Mouse (Mus musculus): ENCODE data around the gene Zfp354c.
A peak's percentile ranks its signal among the peaks of the same experiment; 100 is the strongest.

The Zfp354c gene

DNA sequence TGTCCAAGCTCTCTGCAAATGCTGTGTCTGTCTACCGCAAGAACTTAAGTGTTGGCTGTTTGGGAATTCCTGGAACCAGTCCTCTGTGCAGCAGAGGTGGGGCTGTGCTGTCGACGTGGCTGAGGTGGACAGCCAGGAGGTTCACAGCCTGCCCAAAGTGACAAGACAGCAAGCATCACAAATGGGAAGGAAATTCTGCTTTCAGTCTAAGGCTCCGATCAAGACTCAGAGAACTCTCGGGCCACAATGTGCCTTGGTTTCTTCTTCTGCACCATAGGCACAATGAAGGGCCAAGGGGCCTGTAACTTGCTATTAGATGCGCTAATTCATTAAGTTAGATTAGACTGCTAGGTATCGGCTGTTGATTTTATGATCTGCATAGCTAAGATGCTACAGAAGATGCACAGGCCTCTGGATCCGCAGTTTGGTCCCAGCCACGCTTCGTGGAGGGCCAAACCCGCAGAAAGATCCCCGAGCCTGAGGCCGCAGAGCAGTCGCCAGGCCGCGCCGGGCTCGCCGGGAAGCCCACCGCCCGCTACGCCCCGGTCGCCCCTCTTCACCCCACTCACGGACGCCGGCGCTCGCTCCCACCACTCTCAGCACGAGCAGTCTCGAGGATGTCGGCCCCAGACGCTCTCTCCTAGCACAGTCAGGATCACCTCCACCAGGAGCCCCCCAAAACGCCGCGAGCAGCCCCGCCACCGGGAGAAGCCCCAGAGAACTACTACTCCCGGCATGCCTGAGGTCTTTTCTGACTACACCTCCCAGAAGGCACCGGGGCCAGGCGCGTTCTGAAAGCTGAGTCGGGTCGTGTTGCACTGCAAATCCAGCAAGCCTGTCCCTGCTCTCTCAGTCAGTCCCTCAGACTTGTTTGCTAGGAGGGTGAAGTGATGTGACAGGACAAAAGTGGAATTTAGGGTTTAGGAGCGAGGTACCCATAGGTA lies at the start of gene Zfp354c:
Gene Zfp354c, minus strand, starts transcription at position 715 of the 944 bp plus-strand sequence.
- DNase-seq (ENCODE audit: low read depth, low spot score): peak; percentile 20

DNA sequence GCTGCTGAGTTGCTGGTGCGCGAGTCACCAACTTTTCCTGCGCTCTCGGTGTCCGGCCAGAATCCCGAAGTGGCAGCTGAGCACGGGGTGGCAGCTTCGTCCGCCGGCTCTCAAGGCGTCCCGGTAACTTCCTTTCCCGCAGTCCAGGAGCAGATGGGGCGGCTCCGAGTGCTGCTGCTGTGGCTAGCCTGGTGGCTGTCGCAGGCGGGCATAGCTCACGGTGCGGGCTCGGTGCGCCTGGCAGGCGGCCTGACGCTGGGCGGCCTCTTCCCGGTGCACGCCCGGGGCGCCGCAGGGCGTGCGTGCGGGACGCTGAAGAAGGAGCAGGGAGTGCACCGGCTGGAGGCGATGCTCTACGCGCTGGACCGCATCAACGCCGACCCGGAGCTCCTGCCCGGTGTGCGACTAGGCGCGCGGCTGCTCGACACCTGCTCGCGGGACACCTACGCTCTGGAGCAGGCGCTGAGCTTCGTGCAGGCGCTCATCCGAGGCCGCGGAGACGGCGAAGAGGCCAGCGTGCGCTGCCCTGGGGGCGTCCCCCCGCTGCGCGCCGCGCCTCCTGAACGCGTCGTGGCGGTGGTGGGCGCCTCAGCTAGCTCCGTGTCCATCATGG lies 23.6 kb upstream of the Zfp354c start:
- no peak for DNase-seq (ENCODE audit: low read depth, low spot score)

DNA sequence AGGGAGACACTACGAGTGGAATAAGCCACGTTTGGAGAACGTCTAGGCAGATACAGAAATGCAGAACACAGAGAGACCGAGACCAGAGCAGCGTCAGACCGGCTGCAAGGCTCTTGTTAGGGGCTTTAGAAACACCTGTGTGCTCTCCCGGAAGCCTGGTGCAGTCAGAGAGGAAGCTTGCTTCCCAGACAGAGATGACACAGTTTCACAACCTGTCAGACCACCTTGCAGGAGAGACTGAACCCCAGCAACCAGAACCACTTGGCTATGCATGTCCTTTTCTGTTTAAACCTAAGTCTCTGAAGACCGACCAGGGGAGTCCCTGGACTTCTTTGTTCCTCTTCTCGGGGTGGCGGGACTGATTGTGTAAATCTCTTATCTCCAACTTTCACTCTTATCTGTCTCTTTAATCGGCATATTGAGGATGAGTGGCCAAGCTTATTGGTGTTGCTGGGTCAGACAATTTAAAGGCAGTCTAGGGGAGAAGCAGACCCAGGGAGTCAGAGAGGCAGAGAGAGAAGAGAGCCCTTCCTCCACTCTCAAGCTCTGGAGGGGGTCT lies 22.7 kb upstream of the Zfp354c start, which contains the start of gene Grm6:
Gene Grm6, plus strand, starts transcription at position 509 of the 559 bp plus-strand sequence.
- DNase-seq (ENCODE audit: low read depth, low spot score): no peak

DNA sequence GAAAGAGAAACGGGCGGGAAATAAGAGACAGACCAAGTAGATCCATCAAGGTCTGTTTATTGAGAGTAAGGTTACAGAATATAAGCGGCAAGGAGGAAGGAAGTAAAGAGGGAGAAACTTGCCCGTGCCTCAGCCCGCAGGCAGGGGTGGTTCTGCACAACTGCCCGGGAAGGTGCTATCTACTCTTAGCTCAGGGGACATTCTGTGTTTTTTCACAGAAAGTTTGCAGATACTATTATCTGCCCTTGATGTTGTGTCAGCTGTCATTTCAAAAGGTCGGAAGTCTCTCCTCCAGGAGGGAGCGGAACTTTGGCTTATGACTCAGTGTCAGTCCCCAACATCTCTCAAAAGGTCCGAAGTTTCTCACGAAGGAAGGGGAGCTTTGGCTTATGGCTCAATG lies 21.8 kb upstream of the Zfp354c start:
- no peak for DNase-seq (ENCODE audit: low read depth, low spot score)

DNA sequence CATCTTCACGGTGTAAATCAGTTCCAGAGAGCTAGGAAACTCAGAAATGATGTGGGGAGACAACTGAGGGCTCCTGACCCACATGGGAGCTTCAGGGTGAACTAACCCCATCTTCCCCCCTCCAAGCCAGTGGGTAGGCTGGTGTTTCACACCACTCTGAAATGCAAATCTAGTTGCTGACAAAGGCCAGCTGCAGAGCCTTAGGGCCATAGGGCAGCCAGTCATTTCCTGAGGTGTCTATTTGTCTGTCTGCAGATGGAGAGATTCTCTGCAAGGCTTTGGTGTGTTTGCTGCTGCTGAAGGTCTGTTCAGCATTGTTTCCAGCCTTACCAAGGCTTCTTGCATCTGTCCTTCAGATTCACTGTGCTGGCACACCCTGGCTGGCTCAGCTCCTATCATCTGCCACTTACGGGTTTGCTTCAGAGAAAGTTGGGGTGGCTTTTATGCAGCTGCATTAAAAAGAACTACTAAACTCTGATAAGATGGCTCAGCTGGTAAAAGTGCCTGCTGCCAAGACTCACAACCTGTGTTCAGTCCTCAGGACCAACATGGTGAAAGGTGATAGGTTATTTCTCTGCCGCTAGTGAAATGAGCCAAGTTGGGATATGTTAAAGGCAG lies 21.1 kb upstream of the Zfp354c start:
- DNase-seq (ENCODE audit: low read depth, low spot score): no peak

DNA sequence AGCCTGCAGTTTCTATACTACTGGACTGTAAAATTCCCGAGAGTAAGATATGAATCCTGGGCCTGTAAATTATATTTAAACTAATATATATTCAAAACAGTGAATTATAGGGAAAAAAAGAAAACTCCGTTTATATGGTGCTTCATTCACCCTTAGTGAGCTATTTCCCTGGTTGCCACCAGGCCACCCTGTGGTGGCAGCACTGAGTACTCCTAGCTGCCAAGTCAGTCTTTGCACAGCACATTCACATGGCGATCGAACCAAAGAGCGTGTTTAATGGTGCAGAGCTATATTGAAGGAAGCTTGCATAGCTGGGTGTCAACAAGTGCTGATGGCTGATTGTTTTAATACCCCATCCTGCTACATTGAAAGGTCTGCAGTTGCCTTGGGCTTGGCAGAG lies 19.5 kb upstream of the Zfp354c start:
- DNase-seq (ENCODE audit: low read depth, low spot score): no peak

DNA sequence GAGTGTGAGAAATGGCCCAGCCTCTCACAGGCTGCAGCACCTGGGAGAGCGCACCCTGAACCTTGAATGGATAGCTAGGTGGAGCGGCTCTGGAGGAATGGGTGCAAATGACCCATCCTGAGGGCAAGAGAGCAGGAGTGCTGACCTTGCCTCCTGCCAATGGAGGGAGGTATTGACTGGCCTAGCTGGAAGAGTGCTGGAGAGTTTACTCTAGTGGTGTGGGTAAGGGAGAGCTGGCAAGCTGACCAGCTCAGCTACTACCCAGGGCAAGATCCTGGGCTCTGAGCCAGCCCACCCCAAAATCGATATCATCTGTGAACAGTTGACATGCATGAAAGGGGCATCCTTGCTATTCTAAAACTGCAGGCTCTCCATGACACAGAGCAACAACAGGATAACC lies 18.4 kb upstream of the Zfp354c start:
- DNase-seq (ENCODE audit: low read depth, low spot score): no peak

DNA sequence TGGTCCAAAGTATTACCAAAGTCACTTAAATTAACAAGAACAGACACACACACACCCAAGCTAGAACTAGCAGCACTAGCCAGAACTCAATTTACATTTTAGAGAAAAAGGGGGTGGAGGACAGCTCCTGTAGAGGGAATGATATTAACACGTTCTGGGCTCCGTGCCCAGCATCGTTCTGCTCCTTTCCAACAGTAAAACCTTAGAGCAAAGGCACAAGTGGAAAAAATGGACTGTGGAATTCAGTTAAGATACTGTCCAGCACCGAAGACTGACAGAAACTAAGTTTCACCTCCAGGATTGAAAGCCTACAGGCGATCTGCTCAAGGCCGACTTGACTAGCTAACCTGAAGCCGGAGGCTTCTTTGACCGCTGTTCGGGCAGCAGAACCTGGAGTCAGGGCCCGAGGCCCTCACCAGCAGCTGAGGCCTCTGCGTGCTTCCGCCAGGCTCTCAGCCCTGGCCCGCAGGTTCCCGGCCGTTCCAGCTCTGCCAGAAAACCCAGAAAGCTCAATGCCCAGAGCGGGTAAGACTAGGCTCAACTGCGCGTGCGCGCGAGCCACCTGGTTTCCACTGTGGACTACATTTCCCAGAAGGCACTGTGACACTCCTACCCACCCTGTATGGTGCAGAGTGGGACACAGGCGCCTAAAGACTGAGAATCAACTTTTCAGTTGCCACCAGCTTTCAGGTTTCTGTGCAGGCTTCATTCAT lies 13.7 kb upstream of the Zfp354c start, which contains the start of gene Zfp879:
Gene Zfp879, minus strand, starts transcription at position 530 of the 713 bp plus-strand sequence.
- DNase-seq (ENCODE audit: low read depth, low spot score): no peak

DNA sequence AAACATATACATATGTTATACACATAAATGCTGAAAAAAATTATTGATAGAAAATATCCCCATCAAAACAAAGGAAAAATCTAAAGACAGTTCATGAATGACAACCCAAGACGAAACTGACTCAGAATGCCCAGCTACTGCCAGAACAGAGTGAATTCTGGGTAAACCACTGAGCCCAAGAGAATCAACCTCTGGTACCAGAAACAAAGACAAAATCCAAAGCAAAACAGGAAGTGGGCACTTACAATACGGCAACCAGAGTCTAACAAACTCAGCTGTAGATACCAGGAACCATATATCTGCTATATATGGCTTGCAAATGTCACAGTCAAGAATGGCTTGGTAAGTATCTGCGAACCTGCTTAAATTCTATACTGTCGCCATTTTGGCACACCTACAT lies 8.2 kb upstream of the Zfp354c start:
- no peak for DNase-seq (ENCODE audit: low read depth, low spot score)

DNA sequence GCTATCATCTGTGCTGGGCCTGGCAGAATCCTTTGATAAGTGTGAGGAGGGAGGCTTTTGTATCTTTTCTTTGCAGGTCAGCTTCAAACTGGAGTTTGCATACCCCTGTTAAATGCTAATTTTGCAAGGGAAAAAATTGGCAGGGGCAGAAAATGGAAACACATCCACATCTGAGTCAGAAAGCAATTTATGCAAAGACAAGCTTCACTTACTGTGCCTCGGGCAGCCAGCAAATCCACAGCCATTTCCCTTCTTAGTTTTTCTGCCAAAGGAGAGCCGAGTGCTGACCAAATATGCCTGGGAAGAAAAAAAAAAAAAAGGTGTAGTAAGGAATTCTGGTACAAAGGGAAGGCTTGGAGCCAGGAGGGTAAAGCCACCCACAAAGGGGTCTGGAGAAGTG lies 1.3 kb downstream of the Zfp354c start:
- no peak for DNase-seq (ENCODE audit: low read depth, low spot score)

DNA sequence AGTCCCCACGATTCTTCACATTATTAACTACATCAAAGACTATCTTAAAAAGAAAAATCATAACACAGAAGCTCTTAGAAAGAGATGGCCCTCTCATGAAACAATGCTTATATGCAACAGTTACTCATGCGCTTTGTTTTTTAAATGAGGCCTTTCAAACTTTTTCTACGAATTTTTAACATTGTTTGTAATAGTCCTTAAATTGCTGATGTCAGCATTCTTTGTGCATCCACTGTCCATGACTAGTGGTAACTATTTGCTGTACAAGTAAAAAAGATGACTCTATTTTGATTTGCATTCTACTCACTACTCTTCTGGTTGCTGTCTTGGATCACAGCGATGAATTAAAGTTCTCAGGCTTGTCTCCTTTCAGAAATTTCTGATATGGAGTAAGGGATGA lies 13.3 kb downstream of the Zfp354c start:
- no peak for DNase-seq (ENCODE audit: low read depth, low spot score)

DNA sequence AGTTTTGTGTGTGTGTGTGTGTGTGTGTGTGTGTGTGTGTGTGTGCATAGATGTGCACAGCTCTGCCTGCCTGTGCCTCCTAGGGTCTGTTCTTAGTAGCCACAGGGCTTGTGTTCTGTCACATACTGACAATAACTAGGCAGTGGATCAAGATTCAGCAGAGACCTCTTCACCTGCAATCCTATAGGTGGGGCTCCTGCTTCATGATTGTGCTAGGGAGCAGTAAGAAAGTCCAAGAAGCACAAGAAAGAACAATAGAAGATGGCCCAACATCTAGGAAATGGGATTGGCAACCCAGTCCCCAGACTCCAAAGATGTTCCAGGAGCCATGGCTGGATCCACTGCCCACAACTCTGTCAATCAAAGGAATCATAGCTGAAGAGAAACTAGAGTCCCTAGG lies 28.7 kb downstream of the Zfp354c start:
- DNase-seq (ENCODE audit: low read depth, low spot score): no peak

DNA sequence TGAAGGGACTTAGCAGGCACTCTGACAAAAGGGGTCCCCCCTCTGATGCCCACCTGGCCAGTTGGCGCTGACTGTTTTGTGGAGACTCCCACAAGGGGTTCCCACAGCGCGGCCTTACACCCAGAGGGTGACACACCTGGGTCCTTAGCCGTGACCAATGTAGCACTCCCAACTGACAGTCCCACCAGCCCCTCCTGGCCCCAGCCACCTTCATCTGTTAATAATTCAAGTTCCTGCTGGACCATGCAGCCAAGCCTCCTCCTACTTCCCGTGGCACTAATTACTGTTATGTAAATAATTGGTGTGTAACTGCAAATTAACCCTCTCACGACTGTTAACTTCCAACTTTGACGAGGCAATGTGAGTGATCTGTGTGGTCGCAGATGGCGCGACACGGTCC lies 29.9 kb downstream of the Zfp354c start:
- DNase-seq (ENCODE audit: low read depth, low spot score): no peak

DNA sequence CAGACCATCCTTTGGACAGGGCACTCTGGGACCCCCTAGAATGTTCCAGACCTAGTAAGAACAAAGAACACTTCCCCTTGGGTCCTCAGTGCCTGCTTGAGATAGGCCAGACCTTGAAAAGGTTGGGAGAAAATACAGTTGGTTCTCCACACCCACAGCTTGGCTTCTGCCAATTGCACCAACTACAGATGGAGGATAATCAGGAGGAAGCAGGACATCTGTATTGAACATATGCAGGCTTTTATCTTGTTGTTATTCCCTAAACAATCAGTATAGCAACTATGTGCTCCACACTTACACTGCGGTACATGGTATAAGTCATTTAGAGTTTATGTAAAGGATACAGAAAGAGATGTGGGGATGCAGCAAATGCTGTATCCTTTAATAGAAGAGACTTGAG lies 56.5 kb downstream of the Zfp354c start:
- DNase-seq (ENCODE audit: low read depth, low spot score): no peak

DNA sequence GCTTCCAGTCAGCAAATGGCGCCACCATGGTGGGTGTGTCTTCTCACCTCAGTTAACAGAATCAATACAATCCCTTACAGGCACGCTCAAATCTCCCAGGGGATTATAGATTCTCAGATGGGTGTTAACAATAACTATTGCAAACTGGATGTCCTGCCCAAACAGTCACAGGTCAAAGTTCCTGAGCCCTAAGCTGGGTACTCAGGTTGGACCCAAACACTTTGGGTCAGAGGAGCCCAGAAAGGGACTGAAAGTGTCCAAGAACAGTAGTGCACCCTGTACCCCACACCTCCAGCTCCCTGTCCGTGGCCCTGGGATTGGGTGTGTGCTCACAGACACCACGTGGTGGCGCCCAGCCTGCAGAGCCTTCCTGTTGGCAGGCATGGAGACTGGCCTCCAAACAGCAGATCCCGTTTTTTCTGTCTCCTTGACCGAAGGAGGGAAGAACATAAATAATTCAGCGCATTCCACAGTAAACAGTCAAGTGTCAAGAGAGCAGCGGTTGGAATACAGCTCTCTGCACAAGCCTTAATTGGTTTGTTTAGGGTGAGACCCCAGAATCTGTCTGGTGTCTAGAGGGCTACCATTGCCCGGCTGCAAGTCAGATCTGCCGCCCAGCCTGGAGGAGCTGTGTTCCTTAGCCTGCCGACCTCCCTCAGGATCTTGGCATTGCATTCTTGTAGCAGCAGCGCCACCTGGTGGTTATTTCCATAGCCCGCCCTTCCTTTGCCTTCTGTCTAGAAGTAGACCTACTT lies 58.4 kb downstream of the Zfp354c start:
- peak; percentile 28 for DNase-seq (ENCODE audit: low read depth, low spot score)

DNA sequence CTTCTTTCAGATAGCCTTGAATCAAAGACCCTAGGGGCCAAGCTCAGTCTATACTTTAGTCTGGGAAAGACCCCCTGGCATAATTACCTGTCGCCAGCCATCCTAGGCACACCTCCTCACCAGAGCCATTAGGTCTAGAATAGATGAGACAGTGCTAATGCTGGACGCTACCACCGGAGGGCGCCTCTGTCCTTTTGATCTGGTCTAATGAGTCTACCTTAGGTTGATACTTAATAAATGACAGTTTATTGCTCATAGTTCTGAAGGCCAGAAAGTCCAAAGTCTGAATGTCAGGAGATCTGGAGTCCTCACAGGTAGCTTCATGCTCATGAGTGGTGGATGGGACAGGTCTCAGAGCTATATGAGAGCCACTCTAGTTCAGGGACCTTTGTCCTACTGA lies 60.5 kb downstream of the Zfp354c start:
- no peak for DNase-seq (ENCODE audit: low read depth, low spot score)

DNA sequence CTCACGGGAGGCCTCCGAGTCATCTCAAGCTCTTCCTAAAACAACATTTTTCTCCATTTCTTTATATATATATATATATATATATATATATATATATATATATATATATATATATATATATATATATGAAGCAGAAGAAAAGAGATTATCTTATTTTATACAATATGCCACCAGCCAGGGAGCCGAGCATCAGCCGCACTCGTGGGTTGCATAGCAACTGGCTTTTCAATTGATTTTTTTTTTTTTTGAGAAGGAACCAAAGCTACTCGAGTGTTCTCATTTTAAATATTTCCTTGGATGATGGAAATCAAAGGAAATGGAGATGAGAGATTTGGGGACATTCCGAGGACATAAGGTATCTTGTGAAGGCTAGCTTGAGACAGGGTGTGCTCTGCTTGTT lies 61.1 kb downstream of the Zfp354c start:
- DNase-seq (ENCODE audit: low read depth, low spot score): no peak
